Mouse (Mus musculus) 3134 (cell line): ENCODE data around the gene Sphk1.

Experiments
- DNase-seq: peaks from one replicate; pipeline ENCODE4 v3.0.0-alpha.2; 2011; ENCODE audit warnings: low spot score; ENCODE audit not compliant: insufficient read length; ENCODE audit errors: extremely low read depth

The Sphk1 gene

GRCm38 (mm10) chr11:116534154-116534865, 3.6 kb downstream of the Sphk1 start:
- DNase-seq: peak; percentile 71

- no peak for DNase-seq
Measured at GRCm38 (mm10) chr11:116536685-116537084, 6.0 kb downstream of the Sphk1 start.

GRCm38 (mm10) chr11:116537388-116537787, 6.7 kb downstream of the Sphk1 start:
- no peak for DNase-seq

- DNase-seq: no peak
Measured at GRCm38 (mm10) chr11:116538142-116538735, 7.5 kb downstream of the Sphk1 start.

GRCm38 (mm10) chr11:116541183-116541582, 10.5 kb downstream of the Sphk1 start:
- DNase-seq: no peak

GRCm38 (mm10) chr11:116543110-116543509, 12.4 kb downstream of the Sphk1 start:
- DNase-seq: no peak

GRCm38 (mm10) chr11:116547296-116548060, 16.8 kb downstream of the Sphk1 start:
- no peak for DNase-seq

- no peak for DNase-seq
Measured at GRCm38 (mm10) chr11:116548780-116549179, 18.1 kb downstream of the Sphk1 start.

GRCm38 (mm10) chr11:116549273-116550038, 18.7 kb downstream of the Sphk1 start:
- no peak for DNase-seq

GRCm38 (mm10) chr11:116550748-116551147, 20.0 kb downstream of the Sphk1 start:
- DNase-seq: no peak

- no peak for DNase-seq
Measured at GRCm38 (mm10) chr11:116552194-116552593, 21.5 kb downstream of the Sphk1 start.

- DNase-seq: no peak
Measured at GRCm38 (mm10) chr11:116554171-116554878, 23.6 kb downstream of the Sphk1 start.

- DNase-seq: no peak
Measured at GRCm38 (mm10) chr11:116555572-116555971, 24.8 kb downstream of the Sphk1 start.

- DNase-seq: no peak
Measured at GRCm38 (mm10) chr11:116556308-116556707, 25.6 kb downstream of the Sphk1 start.

GRCm38 (mm10) chr11:116565283-116566041, 34.7 kb downstream of the Sphk1 start:
- DNase-seq: no peak

- no peak for DNase-seq
Measured at GRCm38 (mm10) chr11:116567531-116567930, 36.8 kb downstream of the Sphk1 start.

GRCm38 (mm10) chr11:116570821-116571220, 40.1 kb downstream of the Sphk1 start:
- no peak for DNase-seq

- peak; percentile 54 for DNase-seq
Measured at GRCm38 (mm10) chr11:116571767-116572679, 41.3 kb downstream of the Sphk1 start.
